Mouse (Mus musculus) embryo, embryonic 9.5 days (tissue): Measurements from ENCODE around the gene Palld.

Experiments used
- DNase-seq: peaks from one replicate; pipeline ENCODE4 v3.0.0-alpha.2; 2017; ENCODE audit errors: extremely low spot score

The Palld gene

DNA sequence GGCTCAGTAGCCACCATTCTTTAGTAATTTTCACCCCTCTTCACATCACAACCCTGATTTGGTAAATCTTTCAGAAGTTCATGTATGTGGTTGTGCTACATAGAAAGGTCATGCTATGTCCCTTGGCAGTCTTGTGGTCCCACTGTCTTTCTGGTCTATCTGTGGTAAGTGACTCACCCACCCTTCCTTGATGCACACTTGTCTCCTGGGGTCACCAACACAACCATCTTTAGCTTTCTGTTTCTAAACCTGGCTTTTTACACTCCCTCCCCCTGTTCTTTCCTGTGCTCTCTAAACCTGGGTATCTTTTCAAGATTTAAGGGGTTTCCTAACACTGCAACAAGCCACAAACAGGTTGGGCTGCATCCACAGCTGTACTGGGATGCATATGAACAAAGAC is 345.5 kb downstream of the Palld start:
- DNase-seq: no peak

DNA sequence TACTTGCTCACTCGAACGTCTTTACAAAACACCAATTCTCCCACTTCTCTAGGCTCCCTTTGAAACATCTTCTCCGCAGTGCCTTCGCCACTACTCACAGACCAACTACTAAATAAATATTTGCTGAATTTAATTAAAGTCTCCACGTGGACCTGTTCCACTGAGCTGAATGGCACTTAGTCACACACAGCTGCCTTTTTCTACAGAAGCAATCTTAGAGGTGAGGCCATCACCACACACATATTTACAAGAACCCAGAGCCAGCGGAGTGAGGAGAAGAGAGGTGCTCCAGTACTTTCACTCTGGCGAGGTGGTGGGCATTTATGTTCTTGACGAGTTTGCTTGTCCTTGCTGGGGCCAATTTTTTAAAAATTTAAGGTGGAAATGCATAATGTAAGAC is 346.3 kb downstream of the Palld start:
- DNase-seq: no peak

DNA sequence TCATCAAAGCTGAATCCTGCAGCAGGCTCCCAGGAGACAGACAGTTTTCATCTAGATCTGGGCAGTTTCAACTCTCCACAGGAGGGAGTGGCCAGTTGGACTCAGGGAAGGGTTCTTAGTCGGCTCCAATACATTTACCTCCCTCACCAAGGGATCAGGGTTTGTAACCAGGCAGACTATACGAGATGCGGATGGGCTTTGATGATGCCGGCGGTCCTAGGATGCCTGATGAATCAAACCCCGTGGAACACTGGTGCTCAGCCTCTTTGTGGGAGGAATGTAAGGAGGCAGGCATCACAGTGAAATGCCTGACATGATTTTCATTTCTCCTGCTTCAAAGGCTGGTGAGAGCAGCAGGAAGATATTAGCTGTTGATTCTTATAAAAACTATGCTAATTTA is 347.1 kb downstream of the Palld start:
- no peak for DNase-seq

DNA sequence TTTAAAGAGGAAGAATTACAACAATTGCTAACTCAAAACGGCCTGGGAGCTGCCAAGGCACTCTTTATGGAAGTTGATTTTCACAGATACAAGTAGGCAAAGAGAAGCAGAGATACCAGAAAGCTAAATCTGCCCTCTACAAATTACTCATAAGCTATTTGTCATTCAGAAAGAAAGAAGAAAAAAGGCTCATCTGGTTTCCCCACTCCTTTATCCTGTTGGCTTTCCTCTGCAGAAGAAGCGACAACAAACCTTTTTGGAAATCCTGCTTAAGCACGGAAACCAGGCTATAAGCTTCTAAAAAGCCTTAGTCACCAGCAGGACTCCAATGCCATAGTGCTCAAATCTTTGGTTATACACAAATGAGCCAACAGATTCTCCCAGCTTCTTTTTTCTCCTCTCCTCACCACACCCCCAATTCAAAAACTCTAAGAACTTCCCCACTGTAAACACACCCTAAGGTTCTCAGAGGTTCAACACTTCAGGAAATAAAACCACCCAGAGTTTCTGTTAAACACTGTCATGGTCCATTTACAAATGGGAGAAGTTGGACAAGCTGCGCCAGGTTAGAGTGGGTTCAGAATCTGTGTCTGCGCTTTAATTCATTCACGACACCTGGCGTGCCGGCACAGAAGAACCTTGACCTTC is 349.6 kb downstream of the Palld start:
- no peak for DNase-seq

DNA sequence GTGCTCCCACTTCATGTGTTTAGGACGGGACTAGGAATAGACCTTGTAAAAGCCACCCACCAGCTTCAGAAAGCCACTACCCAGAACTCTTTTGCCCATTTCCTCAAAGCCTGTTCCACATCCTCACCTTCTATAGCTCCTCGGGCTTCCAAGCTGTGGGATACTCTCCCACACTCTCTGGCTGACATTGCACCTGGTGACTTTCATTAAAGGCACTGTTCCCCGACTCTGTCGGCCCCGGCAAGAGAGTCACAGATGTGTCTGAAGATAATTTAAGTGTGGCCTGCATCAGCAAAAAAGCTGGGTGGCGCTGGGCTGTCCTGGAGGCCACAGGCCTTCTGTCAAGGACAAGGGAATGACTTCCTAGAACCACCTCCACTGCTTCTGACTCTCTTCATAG is 350.3 kb downstream of the Palld start:
- no peak for DNase-seq

DNA sequence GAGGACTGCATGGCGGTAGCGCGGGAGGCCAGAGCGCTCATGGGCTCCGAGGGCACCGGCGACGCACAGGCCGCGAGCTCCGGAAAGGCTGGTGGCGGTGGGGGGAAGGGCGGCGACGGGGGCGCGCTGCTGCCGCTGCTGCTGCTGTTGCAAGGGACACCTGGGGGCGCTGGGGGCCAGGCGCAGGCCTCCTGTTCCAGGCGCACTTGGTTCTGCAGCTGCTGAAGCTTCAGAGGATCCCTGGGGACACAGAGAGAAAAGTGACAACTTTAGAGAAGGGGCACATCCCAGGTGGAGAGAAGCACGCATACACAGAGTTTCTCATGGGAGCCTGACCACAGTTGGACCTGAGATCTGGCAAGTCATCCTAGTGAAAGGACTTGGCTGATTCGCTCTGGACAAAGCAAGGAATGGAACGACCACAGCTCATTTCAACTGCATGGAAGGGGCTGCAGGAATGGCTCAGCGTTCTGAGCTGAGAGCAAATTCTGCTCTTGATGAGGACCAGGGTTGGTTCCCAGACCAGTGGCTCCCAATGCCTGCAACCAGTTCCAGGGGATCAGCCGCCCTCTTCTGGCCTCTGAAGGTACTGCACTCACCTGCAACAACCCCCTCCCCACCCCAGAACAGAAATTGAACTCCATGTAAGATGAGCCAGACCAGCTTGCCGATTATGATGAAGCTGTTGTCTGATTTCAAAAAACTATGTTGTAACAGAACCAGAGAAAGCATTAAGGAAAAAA is 352.3 kb downstream of the Palld start:
- peak; percentile 54 for DNase-seq

DNA sequence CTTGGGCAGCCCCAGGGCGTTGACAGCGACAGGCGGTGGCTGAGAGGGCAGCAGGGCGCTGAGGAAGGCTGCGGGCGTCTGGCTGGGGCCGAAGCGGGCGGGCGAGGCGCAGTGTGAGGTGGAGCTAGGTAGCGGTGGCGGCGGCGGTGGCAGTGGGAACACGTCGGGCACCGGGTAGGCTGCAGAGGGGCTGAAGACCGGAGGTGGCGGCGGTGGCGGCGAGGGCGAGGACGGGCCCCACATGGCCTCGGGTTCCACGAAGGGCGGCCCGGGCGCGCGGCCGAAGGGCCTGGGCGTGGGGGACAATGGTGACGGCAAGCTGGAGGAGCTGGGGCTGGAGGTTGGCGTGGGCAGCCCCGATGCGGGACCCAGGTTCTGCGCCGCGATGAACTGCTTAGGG is 352.9 kb downstream of the Palld start:
- DNase-seq: peak; percentile 9

DNA sequence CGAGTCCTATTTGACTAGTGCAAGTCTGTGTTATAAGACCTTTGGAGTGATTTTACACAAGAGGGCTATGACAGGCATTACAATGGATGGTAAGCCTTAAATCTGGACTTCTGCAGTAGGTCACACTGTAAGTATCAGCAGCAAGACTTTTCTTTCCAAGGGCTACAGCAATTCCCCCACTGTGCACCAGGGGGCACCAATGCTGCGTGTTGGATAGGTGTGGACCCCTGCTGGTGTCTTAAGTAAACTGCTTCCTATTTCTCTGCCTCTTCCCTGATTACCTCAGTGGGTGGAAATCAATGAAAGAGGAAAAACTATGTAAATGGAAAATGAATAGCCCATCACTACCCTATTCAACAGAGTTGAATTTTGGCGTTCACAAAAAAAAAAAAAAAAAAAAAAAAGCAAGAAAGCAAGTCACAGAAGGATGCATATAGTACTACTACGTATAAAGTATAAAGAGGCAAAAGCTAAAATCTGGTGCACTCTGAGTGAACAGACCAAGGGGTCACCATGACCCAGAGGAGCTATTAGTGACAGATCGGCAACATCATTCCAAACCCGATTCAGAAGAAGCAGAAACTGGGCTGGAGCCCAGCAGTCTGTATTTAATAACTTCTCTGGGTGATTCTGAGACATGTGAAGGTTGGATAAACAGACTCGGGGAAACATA is 362.5 kb downstream of the Palld start:
- DNase-seq: peak; percentile 81

DNA sequence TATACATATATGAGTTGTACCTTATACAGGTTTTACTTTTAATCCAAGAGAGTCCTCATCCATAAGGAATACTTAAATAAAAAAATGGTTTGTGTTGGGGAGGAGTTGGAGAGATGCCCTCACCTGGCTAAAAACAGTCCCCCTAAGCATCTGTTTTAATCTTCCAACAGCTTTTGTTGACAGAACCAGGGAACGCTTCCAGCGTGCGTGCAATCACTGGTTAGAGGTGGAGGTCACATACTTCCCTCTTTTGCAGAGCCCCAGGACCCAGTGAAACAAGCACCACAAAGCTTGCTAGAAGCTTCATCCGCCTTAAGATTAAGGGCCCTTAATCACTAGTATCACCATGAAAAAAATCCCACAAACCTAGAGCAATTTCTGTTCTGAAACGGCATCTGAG is 365.0 kb downstream of the Palld start:
- no peak for DNase-seq

DNA sequence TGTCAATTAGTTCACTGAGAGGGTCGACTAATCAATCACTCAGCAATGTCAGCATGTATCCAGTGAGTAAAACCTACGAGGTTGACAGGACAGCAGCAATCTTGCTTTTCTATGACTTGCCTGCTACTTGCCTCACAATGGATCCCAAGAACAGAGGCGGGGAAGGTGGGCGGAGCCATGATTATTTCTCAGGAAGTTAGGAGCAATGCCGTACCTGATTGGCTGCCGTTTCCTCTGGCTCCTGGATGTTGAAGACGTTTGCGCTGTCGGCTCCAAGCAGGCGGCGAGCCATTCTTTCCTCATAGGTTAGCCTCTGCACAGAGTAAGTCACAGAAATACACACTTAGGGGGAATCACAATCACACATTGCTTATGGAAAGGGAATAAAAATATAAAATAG is 367.0 kb downstream of the Palld start:
- no peak for DNase-seq

DNA sequence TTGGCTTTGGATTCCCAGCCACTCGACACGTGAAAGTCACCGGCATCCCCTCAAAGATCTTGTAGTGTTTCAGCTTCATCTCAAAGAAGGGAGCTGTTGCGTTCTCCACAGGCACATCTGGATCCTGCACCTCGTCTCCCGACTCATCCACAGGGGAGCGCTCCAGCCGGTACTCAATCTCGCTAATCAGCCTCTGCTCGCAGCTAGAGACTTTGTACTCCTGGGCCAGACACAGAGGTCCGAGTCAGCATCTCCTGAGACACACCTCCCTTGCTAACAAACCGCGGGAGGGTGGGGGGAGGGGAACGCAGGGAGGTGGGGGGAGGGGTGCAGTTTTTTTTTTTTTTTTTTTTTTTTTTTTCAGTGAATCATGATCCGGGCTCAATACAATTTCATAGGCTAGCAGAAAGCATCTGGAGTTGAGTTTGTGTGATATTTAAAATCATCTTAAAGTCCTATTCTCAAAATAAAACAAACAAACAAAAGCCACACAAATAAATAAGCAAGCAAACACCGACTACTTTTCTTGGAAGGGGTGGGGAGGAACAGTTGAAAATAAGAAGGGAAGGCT is 369.0 kb downstream of the Palld start:
- no peak for DNase-seq

DNA sequence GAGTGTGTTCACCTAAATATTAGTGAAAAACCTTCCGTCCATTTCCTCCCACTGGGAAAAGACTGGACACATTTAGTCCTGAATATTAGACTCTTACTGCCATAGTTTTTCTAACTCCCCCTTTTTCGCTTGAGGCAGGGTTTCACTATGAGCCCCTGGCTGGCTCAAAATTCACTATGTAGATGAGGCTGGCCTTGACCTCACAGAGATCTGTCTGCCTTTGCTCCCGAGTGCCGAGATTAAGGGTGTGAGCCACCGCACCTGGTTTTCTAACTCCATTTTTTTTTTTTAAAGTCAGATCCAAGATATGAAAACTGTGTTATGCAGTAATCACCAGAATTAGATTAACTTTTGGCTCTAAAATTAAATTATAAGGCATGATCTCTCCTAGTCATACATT is 369.7 kb downstream of the Palld start:
- DNase-seq: no peak

DNA sequence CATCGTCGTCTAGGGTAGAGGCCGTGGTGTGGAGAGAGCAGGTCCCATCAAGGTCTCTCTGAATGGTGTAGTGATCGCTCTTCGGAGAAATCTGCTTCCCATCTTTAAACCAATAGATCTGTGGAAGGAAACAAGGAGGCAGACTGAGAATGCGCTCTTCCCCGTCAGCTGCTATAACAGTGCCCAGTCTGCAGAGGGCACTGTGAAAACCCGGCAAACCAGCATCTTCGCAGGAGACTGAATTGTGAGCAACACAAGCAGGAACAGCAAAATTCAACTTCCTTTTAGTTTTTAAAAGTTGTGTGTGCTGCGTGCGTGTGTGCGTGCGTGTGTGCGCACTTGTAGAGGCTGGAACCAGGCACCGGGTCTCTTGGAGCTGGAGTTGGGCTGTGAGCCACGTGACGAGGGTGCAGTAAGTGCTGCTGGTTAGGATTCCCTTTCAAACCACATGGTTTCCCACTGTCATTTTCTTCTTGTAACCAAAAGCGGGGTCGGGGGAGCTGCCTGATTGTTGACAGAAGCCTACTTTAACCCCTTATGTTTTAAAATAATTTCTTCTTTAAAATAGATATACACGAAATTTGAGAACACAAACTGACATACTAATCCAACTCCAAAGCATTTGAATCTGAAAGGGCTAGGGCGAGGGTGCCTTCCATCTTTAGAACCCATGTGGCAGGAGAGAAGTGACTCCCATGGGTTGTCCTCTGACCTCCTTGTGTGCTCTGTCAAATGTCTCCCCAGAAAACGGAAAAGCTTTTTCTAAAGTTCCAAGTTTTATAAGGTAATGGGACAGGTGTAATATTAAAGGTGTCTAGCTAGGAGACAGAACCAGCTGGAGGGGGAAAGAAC is 370.3 kb downstream of the Palld start:
- no peak for DNase-seq

DNA sequence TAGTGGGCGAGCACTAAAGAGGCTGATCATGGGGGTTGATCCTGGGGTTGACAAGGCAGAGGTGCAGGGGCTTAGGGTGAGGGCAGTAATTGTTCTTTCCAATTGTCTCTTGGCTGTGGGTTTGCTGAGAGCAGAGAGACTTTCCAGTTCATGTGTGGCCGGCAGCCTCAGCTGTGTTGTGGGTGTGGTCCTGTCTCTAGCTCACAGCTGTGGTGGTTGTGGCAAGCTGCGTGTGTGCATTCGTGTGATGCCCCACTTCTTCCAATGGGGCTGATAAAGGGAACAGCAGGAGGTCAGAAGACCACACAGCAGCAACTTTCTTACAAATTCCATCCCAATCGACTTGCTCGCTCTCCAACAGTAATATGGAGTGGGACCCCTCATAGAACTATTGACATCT is 373.8 kb downstream of the Palld start:
- DNase-seq: no peak

DNA sequence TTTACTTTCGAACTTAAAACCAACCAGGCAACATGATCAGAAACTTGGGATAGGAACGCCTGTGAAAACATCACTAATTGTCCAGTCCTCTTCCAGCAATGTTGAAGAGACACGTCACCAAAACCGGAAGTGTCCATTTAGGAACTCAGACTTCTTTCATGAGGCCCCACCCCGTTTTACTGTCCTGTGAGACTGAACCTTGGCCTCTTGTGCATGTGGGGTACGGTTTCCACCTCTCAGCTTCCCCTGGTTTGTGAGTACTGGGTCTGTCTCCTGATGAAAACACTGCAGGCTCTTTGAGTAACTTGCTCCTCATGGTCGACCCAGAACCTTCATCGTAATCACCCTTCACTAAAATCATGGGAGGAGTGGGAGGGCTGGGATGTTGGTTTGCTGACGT is 374.3 kb downstream of the Palld start:
- no peak for DNase-seq

DNA sequence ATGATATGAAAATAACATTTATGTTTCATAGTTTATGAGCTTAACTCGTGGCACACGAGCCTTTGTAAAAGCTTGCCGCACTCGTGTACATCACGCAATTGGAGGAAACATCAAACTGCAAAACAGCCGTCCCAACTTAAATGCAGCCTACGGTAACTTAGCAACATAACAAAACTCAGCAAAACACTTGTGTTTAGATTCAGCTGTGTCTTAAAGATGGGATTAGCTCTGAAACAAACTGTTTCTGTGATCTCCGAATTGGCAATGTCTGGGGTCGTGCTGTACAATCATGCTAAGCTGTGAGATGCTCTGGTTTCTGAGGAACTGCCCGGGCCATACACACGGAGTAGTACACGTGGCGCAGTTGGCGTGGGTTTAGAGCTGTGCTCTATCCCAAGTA is 375.5 kb downstream of the Palld start:
- no peak for DNase-seq

DNA sequence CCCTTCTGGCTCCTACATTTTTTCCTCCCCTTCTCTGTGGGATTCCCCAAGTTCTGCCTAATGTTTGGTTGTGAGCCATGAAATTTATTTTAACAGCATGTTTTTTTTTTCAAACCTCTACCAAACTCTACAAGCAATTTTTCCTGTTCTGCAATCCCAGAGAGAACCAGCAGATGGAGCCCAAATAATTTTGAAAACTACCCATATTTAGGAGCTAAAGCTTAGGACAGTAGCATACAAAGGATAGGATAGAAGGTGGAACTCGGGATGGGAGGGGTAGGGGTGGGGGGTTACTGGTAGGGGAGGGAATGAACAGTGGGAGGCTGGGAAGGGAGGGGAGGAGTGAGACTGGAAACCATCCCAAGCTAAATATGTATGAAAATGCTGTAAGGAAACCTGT is 380.4 kb downstream of the Palld start:
- DNase-seq: peak; percentile 45

DNA sequence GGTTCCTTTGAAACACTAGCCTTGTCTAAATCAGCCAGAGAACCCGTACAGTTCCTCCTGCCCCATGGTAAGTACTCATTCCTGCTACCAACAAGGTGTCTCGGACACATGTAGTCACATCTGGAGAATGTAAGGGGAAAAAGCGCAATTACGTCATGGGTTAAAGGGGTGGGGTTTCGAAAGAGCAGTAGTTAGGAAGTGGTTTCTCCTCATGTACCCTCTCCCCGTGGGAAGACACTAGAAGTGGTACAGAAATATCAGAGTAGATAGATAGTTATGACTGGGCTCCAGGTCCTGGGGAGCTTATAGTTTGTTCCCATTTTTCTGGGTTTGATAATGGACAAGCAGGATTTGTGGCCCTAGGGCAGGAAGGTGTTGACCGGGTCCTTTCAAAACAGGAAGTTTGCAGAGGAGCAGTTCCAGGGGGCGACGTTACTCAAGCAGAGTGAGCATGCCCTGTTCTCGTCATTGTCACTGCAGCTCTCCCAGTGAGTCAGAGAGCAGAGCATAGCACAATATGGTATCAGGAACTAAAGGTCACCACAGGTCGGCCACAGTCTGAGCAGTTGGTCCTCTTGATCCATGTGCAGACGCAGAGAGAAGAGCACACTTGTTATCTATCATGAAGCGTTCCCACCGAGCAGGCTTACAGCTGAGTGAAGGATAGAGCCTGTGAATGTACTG is 384.8 kb downstream of the Palld start:
- no peak for DNase-seq

DNA sequence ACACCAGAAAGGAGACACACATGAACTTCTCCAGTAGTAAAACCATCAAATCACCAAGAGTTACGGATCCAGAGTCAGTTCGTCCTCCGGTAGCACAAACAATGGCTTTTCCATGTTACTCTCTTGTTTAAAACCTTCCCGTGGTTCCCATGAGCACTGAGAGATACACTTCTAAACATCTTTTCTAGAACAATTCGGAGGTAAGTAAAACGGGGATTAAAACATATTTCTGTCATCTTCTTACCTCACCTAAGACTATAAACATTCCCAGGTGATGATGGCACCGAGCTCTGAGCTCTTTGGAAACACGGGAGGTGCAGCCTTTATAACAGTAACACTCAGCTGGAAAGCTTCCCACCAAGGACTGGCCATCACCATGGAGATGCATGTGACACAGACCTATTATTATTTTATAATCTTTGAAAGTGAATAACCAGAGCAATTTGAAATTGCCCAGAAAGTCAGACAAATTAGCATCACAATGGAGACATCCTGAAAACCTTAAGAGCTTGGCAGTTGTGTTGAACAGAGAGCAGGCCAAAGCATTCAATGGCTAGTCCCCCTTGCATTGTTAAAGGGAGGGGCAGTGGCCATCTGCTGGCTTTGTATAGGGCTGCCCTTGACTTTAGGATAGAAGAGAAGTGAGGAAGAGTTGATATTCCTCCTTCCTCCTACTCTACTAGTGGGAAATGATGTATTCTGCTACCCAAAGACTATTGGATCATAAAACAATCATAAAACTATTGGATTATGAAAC is 385.6 kb downstream of the Palld start:
- DNase-seq: no peak

DNA sequence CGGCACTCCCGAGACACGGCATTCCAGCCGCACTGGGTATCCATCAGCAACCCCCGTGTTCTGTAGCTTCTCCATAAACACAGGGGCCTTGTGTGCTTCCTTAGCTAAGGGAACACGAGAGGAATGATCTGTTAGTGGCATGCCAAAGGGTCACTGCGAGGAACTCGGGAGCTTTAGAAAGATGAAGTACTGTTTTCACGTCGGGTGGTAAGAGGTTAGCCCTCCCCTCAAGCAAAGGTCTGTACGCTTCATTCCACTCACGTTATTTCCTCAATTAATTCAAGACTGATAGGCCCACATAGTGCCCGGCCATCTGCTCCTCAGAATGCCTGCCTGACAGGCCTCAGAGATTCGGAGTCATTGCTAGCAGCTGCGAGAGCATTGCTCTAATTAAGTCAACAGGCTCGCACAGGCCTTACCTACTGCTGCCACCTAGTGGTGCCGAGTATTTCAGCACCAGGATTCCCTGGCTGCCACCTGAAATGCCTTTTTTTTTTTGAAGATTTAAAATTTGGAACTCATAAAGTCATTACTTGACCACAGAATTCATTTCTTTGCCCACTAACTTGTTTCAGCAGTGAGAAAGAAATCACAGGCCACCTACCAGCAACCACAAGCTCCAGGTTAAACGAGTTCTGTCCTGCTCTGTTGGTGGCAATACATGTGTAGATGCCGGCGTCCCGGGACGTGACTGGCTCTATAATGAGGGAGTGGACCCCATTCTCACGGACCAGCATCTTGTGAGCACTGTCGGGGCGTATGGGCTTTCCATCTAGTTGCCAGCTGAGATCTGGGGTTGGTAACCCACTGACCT is 386.4 kb downstream of the Palld start:
- DNase-seq: peak; percentile 77
